Mouse (Mus musculus): ENCODE measurements around the gene Actr5.

Gene Actr5

DNA sequence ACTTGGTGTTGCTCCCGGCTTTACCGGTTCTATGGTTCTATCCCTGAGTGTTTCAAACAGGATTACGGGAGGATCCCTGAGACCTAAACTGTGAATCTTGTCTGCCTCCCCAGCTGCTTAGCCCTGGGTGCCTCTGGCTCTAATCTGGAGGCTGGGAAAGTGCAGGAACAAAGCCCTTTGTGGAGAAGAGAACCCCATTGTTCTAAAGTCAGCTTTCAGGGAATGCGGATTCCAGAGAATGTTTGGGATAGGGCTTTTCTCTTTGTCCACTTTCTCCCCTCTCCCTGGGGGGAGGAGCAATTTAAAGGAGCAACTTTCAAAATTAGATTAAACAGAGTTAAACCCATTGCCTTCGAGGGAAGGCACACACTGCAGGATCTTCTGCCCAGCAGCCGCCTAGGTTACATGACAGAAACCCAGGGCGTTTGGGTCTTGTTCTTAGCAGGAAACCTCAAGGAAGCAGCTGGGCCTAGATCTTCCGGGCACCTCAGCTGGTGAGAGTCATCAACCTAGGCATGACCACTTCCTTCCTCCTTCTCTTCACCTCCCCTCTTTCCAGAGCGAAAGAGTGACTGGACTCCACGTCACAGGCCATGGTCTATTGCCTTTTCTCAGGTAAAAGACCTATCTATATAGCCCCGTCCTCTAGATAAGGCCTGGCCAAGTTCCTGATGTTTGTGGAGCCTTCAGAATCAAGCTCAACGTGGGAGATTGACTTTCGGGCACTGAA lies 41.5 kb downstream of the Actr5 start:
- no peak for DNase-seq (ENCODE audit: low read depth, low spot score)

DNA sequence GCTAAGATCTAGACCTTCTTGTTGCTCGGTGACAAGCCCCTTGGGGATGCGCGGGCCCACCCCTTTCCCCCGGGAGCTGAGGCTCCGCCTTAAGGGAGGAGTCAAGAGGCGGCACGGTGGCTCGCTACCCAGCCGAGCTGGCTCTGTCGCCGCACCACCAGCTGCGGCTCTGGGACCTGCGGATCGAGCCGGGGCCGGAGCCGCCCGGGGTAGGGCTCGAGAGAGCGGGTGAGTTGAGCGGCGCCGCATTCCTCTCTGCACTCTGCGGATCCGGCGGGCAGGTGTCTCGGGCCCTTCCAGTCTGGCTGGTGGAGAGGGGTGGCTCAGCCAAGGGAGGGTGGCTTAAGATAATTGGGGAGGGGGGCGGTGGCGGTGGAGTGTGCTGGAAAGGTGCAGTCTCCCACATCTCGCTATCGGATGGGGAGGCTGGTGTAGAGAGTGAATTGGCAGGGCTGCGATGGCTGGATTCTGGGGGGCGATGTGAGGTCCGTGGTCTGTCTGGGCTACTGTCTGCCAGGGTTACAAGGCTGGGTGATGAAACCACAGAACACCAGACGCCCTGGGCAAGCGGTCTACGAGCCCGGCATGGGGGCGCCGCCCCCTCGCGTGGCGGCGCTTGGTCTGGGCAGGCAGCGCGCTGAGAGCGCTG lies 42.5 kb downstream of the Actr5 start:
- no peak for DNase-seq (ENCODE audit: low read depth, low spot score)

DNA sequence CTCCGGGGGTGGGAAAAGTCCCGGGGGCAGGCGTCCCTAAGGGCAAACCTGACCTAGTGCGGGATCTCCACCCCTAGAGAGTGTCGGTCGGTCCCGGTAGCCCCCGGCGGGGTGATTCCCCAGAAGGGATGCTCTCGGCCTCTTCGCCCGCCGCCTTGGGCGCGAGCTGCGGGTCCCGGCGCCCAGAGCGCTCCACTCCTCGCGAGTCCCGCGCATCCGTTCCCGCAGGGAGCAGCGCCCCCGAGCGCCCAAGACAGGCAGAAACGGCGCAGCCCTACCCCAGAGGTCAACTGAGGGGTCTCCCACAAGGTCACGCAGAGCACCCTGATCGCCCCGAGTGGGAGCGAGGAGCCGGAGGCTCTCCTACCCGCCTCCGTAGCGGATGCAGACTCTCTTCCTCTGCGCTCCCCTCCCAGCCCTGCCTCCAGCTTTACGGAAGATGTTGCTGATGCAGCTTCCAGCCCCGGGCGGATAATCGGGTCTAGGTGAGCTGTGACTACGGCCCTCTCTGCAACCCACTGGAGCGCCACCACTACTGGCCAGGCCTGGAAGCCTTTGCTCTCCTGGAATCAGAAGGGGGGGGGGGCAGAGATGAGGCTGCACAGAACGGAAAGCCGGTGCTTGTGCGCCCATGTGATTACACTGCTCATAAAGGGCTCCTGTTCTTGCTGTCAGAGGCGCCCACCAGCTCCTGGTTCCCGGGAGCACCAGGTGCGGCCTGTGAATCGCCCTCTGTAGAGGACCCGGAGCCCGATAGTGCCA lies 43.2 kb downstream of the Actr5 start:
- no peak for DNase-seq (ENCODE audit: low read depth, low spot score)

DNA sequence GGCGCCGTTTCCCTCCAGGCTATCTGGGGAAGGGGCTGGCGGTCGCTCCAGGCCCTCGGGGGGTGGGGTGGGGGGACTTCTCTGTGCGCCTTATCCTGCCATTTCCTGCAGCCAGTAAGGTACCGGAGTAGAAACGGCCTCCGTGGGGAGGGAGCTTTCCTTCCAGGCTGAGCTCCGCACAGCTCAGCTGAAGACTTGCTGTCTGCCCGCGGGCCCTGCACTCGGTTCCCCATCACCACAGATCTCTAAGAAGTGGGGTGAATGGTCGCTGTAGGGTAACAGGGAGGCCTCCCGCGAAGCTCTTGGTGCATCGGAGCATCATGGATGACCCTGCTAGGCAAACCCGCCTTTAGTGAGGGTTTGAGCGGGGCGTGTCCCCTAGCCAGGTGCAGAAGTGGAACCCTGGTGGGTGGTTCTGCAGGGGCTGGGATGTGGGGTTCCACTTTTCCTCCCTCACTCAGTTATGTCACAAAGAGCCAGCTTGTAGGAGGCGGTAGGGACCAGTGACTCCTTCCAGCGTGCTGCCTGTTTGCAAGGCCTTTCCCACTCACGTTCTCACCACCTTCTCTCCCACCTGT lies 43.8 kb downstream of the Actr5 start:
- DNase-seq (ENCODE audit: low read depth, low spot score), result no peak

DNA sequence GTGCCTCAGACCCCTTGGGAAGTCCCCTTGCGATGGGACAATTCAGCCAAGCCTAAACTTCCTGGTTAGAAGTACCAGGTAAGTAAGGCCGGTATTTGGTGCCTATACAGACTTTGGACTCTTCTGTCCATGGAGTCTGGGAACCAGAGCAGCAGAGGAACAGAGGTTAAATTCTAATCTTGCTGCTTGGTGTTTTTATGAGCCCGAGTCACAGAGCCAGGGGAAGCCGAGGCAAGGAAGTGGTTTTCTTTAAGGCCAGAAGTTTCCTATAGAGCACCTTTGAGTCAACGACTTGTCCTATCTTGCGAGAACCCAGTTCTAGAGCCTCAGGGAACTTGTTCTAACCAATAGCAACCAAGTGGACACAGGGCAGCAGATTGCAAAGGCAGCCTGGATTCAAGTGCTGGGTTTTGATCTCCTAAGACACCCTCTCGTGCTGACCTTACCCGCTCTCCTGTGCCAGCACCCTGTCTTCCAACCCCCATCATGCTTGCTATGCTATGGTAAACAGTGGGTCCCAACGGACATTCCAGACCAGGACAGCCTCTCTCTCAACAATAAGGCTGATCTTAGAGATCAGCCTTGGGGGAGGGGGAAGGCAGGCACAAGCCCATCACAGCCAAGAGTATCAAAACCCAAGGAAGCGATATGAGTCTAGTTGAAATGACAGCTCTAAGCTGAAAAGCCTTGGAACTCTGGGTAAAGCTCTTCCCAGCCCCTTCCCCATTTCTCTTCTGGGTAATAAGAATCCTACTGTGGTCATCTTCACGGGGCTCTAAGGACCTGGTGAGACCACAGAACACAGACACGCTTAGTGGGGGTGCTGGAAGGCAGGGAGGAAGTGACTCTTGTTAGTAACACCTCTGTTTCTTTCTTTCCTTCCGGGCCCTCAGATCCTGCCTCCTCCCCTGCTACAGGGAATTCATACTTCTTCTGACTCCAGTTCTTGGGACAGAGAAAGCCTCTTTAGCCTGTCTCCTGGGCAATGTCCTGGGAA lies 44.8 kb downstream of the Actr5 start:
- no peak for DNase-seq (ENCODE audit: low read depth, low spot score)

DNA sequence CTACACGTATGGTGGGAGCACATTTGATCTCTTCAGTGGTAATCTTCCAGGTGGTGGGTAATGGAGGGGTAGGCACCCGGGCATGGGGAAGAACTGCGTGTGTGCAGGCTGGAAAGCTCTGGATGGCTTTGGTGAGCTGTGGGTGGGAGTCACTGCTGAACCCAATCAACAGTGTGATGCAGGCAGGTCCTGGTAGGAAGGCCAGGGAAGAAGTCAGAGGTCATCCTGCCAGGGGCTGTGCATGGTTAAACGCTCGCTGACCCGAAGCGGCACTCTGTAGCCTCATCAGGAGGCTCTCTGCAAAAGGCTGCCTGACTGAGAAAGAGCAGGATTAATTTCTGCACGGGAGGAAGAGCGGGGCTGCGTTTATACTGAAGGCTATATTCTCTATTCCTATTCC lies 45.9 kb downstream of the Actr5 start:
- DNase-seq (ENCODE audit: low read depth, low spot score), result no peak

DNA sequence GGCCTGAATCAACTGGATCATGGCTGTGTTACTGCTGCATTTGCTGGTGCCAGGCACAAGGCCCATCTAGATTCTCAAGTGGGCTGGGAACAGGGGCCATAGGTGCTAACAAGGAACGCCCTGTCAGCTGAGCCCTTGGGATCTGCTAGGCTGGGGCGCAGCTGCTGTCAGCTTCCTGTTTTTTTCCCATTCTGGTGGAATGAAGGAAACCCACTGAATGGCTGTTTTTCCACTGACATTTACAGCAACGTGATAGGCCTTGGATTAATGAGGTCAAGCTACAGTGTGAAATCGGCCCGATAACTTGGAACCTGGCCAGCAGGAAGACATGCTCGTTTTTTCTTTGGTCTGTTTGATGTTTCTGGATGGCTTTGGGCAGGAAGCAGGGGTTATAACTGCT lies 48.1 kb downstream of the Actr5 start:
- no peak for DNase-seq (ENCODE audit: low read depth, low spot score)

DNA sequence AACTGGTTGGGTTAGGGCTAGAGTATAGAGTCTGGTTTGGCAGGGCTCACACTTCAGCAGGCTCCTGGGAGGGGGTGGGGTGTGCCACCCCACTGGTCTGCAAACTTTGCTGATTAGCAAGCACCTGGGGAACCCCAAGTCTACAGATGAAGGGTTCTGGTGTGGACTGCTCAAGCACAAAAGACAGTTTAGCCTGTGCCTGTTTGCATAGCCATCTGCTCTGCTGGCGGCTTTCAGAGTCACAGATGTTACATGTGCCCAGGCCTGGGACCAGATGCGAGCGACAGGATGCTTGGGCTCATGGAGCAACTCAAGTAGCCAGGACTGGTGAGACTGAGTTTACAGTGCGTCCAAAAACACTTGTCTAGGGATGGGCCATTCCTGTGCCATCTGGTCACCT lies 48.8 kb downstream of the Actr5 start:
- DNase-seq (ENCODE audit: low read depth, low spot score), result no peak

DNA sequence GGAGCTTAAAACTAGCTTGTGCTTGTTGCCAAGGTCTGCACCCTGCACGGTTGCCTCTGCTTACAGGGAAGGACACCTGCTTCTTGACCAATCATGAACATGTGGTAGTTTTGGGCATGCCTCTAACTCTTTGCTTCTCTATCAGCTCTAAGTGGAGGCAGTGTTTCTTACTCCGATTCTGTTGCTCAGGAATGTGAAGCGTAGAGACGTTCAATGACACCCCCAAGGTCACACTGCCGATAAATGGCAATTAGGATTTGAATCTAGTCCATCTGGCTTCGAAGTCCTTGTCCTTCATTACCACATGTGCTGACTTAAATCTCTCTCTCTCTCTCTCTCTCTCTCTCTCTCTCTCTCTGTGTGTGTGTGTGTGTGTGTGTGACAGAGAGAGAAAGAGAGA lies 49.4 kb downstream of the Actr5 start:
- no peak for DNase-seq (ENCODE audit: low read depth, low spot score)

DNA sequence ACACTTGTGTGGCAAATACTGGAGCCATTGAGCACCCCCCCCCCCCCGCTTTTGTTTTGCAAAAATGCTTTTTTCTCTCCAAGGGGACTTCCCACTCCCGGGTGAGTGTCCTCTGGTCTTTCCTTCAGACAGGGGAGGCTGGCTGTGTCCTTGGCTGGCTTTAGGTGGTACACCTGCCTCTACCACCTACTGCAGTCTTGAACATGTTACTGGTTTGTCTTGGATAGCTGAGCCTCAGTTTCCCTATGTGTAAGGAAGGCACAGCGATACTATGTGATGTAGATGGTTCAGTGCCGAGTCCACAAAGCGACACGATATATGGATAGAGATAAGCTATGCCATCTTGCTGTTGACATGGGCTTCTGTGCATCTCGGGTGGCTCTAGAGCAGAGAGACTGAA lies 50.1 kb downstream of the Actr5 start:
- DNase-seq (ENCODE audit: low read depth, low spot score), result no peak

DNA sequence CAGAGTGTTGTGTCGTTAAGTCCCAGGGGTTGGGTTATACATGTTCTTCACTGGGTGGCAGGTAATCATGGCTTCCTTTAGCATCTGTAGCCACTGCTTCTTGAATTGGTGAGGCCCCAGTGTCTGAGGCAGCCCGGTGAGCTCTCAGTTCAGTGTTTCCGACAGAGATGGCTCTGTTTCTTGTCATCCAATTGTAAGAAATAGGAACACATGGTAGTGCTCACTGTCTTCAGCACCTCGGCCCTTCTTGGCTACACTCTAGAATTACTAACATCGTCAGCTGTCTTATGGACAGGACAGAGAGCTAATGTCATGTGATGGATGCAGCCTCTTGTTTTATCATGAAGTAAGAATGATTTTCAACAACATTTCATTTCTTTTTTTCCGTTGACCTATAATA lies 50.5 kb downstream of the Actr5 start:
- no peak for DNase-seq (ENCODE audit: low read depth, low spot score)

DNA sequence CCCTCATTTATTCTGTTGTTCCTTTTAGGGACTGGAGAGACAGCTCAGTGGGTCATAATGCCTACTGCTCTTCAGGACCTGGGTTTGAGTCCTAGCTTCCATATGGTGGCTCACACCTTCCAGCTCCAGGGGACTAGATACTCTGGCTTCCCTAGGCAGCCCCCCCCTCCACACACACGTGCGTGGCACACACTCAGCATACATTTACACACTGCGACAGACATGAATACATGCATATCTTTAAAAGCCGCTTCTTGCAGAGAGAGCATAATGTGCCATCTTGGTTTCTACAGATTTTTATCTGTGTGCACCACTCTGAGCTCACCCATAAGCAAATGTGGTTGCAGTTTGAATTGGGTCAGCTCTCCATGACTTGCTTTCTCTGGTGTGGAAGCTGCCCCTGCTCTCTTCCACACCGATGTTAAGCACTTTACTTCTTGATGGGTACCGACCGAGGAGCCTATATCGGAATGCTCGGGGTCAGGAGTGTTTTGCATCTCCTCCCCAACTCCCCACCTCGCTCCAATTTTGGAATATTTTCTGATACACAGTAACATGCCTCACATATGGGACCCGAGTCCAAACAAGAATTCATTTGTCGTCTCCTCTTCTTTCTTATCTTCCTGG lies 51.3 kb downstream of the Actr5 start:
- DNase-seq (ENCODE audit: low read depth, low spot score), result no peak

DNA sequence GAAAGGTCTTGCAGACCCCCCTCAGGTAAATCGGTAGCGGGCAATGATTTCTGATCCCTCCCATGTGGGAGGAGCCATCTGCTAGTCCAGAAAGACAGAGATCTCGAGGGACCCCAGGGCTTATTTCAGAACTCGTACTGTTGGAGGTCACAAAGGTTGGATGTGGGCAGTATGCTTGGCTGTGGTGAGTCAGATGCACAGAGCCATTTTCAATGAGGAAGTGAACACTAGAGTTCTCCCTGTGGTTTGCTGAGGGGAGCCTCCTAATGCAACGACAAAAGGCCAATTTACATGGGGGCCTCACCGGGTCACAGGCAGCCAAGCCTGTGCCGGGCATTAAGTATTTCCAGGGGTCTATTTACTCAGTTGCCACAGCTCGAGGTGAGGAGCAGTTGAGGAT lies 53.3 kb downstream of the Actr5 start:
- DNase-seq (ENCODE audit: low read depth, low spot score), result no peak

DNA sequence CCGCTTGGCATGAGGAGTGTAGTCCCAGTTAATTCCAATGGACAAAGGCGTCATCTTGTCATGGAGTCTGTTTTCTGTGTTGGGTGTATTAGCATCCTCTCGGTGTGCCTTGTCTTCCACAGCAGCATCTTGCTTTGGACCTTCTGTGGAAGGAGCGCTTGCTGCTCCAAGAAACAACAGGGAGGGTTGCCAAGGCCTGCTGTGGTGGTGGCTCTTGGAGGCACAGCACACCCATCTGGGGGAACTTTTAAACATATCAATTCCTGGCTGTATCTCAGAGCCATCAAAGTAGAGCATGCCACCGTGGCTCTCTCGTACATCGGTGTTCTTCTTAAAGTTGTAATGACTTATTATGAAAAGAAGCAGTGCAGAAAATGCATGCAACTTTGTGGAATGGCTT lies 54.4 kb downstream of the Actr5 start:
- DNase-seq (ENCODE audit: low read depth, low spot score), result no peak

DNA sequence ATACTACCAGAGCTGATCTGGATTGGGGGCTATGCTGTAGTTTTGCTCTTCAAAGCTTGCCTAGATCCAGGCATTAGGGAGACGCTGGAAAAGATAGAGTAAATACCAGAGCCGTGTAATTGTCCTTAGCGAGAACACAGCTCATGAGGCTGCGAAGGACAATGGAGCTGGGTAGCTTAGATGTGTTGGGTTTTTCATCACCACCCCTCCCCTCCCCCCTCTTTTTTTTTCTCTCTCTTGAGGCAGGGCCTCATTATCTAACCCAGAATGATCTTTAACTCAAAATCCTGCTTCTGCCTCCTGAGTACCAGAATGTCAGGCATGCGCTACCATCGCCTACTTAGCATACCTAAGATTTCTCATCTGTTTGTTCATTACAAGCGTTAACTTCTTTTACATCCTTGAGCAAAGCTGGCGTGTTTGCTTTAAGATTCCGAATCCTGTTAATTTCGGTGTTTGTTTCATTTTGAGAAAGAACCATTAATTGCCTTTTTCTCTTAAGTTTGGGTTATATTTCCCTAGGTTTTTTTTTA lies 55.7 kb downstream of the Actr5 start:
- DNase-seq (ENCODE audit: low read depth, low spot score), result no peak

DNA sequence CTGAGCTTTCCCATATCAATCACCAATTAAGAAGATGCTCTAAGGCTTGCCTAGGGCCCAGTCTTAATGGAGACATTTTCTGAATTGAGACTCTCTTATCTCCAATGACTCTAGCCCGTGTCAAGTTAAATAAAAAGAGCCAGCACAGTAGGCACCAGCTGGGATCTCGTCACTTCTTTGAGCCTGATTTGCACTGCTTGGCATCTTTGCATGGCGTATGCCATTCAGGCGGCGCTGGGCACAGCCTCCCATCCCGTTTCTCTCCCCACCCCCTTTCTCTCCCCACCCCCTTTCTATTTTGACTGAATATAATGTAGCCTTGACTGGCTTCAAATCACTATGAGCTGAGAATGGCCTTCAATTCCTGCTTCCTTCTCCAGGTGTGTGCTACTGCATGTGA lies 57.0 kb downstream of the Actr5 start:
- no peak for DNase-seq (ENCODE audit: low read depth, low spot score)

DNA sequence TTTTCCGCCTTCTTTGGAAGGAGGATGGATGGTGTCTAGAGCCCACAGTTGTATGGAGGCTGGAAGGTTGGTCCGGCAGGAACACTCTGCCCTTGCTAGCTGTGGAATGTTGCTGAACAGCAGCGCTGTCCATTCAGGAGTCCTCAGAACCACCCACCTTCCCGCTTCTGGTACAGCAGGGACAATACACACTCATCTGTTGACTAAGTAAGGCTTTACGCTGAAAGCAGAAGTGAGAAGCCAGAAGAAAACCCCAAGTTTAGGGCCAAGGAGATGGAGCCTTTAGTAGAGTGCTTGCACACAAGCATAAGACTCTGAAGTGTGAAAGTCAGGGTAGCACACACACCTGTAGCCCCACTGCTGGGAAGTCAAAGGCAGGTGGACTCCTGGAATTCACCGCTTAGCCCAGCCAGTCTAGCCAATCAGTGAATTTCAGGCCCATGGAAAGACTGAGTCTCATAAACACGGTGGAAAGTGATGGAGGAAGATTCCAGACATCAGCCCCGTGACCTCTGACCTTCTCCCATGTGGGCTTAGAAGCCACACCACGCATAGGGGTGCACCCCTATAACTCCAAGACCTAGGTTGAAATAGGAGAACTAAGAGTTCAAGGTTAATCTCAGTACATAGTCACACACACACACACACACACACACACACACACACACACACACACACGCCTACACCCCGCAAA lies 57.8 kb downstream of the Actr5 start:
- DNase-seq (ENCODE audit: low read depth, low spot score), result no peak

DNA sequence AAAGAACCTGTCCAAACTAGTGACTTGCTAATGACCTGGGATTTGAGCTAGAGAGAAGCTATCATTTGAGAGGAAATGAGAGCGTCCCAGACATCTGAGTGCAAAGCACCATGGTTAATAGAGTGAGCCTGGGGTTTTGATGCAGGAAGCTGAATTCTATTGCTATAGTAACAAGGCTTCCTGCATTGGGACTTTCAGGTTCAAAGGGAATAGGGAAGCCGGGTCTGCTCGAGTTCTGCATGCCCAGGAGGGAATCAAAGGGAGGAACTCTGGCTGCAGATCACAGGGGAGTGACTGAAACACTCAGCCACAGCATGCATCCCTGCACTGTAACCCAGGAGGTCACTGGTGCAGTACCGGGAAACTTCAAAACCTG lies 58.3 kb downstream of the Actr5 start:
- no peak for DNase-seq (ENCODE audit: low read depth, low spot score)

DNA sequence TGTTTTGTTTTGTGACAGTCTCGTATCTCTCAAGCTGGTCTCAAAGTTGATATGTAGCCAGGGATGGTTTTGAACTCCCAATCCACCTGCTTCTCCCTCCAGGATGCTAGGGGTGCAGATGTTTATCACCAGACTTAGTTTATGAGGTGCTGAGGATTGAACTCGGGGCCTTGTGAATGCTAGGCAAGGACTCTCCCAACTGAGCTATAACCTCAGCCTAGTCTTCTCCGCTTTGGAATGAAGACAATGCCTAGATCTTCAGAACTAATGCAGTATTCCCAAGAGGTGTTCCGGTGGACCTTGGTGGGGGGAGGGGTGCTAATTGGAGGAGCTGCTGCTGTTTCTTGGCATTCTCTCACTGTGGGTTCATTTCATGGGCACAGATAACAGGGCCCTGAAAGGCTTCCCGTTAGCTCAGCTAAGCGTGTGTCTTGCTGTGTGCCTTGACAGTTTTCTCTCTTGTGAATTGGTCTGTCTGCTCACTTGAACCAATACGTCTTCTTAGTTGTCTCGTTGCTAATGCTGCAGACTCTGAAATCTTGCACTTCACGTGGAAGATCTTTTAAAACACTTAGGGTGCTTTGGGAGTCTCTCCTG lies 59.7 kb downstream of the Actr5 start:
- DNase-seq (ENCODE audit: low read depth, low spot score), result no peak

DNA sequence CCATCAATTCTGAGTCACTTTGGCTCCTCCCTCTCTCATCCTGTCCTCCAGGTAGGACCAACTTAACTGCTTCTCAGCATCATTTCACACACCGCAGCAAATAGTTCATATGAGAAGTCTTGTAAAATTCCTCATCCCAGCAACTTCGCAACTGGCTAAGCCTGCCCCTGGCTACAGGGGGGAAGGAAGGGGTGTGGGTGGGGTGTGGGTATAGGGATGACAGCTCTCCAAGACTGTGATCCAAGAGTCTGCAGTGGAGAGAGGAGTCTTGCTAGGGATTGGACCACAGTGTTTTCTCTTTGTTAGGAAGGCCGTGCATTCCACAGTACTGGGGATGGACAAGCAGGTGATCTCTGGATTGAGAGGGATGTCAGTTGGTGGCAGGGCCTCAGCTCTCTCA lies 60.2 kb downstream of the Actr5 start:
- no peak for DNase-seq (ENCODE audit: low read depth, low spot score)

Data from retina, adult 2 months (tissue).